Mouse (Mus musculus) CH12F3 (cell line): Measurements from ENCODE around the gene Tm4sf5.
"Not testable (repeated sequence)": the region's sequence is repeated elsewhere in the genome, so short reads cannot be mapped to it uniquely, and the experiment has no call there.

ENCODE experiments used
- in situ Hi-C: fragments of 300-500 bp; cut with MboI; formaldehyde crosslinking; loops from 2 replicates; pipeline ENCODE4 v1.14.3; 2020; ENCODE audit warnings: low sequenced_read_pairs

The Tm4sf5 gene

GRCm38 (mm10) chr11:70506962-70507515, 2.0 kb downstream of the Tm4sf5 start:
- in situ Hi-C loops: loop anchor here (5.0 kb wide), 1 partner anchor 75 kb away; the partner anchor contains the start of gene Arrb2

GRCm38 (mm10) chr11:70509753-70510564, 4.9 kb downstream of the Tm4sf5 start:
- in situ Hi-C loops: loop anchor here (5.0 kb wide), 1 partner anchor 78 kb away; the partner anchor contains the start of gene Arrb2

GRCm38 (mm10) chr11:70511242-70511641, 6.2 kb downstream of the Tm4sf5 start:
- in situ Hi-C loops: no loop called here

GRCm38 (mm10) chr11:70511825-70512224, 6.8 kb downstream of the Tm4sf5 start:
- in situ Hi-C loops: no loop called here

GRCm38 (mm10) chr11:70512709-70513342, 7.8 kb downstream of the Tm4sf5 start:
- in situ Hi-C loops: no loop called here

GRCm38 (mm10) chr11:70513520-70513919, 8.5 kb downstream of the Tm4sf5 start:
- in situ Hi-C loops: no loop called here

- in situ Hi-C loops: no loop called here
These were observed 9.2 kb downstream of the Tm4sf5 start, which contains the start of gene Vmo1 for GRCm38 (mm10) chr11:70514288-70514687. Gene Vmo1 (minus strand): TSS chr11:70514616.

GRCm38 (mm10) chr11:70516352-70516751, 11.3 kb downstream of the Tm4sf5 start:
- in situ Hi-C loops: loop anchor here (5.0 kb wide), 1 partner anchor 91 kb away; no protein-coding TSS in a partner anchor

- in situ Hi-C loops: loop anchor here (5.0 kb wide), 1 partner anchor 89 kb away; no protein-coding TSS in a partner anchor
These were observed 13.4 kb downstream of the Tm4sf5 start for GRCm38 (mm10) chr11:70518436-70518835.

GRCm38 (mm10) chr11:70518923-70519322, 13.9 kb downstream of the Tm4sf5 start, which contains the start of gene Gltpd2:
Gene Gltpd2 (plus strand): TSS chr11:70519196.
- in situ Hi-C loops: loop anchor here (5.0 kb wide), 1 partner anchor 88 kb away; no protein-coding TSS in a partner anchor

GRCm38 (mm10) chr11:70520178-70520769, 15.2 kb downstream of the Tm4sf5 start:
- in situ Hi-C loops: loop anchor here (10.0 kb wide), 1 partner anchor 235 kb away; no protein-coding TSS in a partner anchor

- in situ Hi-C loops: loop anchor here (10.0 kb wide), 1 partner anchor 231 kb away; no protein-coding TSS in a partner anchor
These were observed 18.4 kb downstream of the Tm4sf5 start for GRCm38 (mm10) chr11:70523306-70523989.

GRCm38 (mm10) chr11:70524782-70525181, 19.7 kb downstream of the Tm4sf5 start:
- in situ Hi-C loops: loop anchor here (10.0 kb wide), 1 partner anchor 230 kb away; no protein-coding TSS in a partner anchor

GRCm38 (mm10) chr11:70525184-70525678, 20.2 kb downstream of the Tm4sf5 start, which contains the start of gene Psmb6:
Gene Psmb6 (plus strand): TSS chr11:70525367.
- in situ Hi-C loops: loop anchor here (10.0 kb wide), 1 partner anchor 230 kb away; no protein-coding TSS in a partner anchor

GRCm38 (mm10) chr11:70525726-70526125, 20.7 kb downstream of the Tm4sf5 start:
- in situ Hi-C loops: loop anchor here (10.0 kb wide), 1 partner anchor 229 kb away; no protein-coding TSS in a partner anchor

- in situ Hi-C loops: loop anchor here (10.0 kb wide), 1 partner anchor 229 kb away; no protein-coding TSS in a partner anchor
These were observed 21.2 kb downstream of the Tm4sf5 start for GRCm38 (mm10) chr11:70526211-70526610.

- in situ Hi-C loops: loop anchor here (10.0 kb wide), 1 partner anchor 226 kb away; no protein-coding TSS in a partner anchor
These were observed 23.6 kb downstream of the Tm4sf5 start for GRCm38 (mm10) chr11:70528610-70529009.

- in situ Hi-C loops: not testable (repeated sequence)
These were observed 26.0 kb downstream of the Tm4sf5 start for GRCm38 (mm10) chr11:70531065-70531464.

- in situ Hi-C loops: no loop called here
These were observed 27.8 kb downstream of the Tm4sf5 start, which contains the start of gene Gm40193 for GRCm38 (mm10) chr11:70532839-70533238. Gene Gm40193 (minus strand): TSS chr11:70532939.
